Mouse (Mus musculus): Measurements from ENCODE around the gene Mgat4b. TPM values are rescaled to one million over a fixed set of nuclear protein-coding genes. Genes with fewer than 3 reads are reported as not detected.
"Not testable (repeated sequence)": the region's sequence is repeated elsewhere in the genome, so short reads cannot be mapped to it uniquely, and the experiment has no call there.

Mgat4b gene
- total RNA-seq (2021) = 10 to 100 TPM; 35.7 to 35.8 TPM
- long read RNA-seq, experiment 1, transcript Mgat4b-201 (15 exons, 2,429 nt) = major isoform, 22 of 32 reads
- long read RNA-seq, experiment 1, partial matches to known transcripts = 4 of 32 reads
- long read RNA-seq, experiment 1, other reads (novel, unspliced or antisense) = 6 of 32 reads
- long read RNA-seq, experiment 2, transcript Mgat4b-201 (15 exons, 2,429 nt) = major isoform, 34 of 44 reads
- long read RNA-seq, experiment 2, partial matches to known transcripts = 6 of 44 reads
- long read RNA-seq, experiment 2, other reads (novel, unspliced or antisense) = 4 of 44 reads

GRCm38 (mm10) chr11:50210505-50211151 lies at the start of gene Mgat4b, which contains the start of gene Sqstm1:
Gene Mgat4b (plus strand): TSS chr11:50210890.
Gene Sqstm1 (minus strand): TSS chr11:50210827.
- DNase-seq = peak; percentile 77 to 88
- intact Hi-C loops (cut with DNase I) = loop anchor here (2.0 kb wide), 1 partner anchor 14 kb away; no protein-coding TSS in a partner anchor

- DNase-seq = peak; percentile 34 to 61
Measured at GRCm38 (mm10) chr11:50161578-50162304, 48.9 kb upstream of the Mgat4b start.

GRCm38 (mm10) chr11:50162338-50163050 lies 48.2 kb upstream of the Mgat4b start:
- peak in 1 of 2 experiments; percentile 11 for DNase-seq
- intact Hi-C loops (cut with DNase I) = loop anchor here (2.0 kb wide), 1 partner anchor 64 kb away; no protein-coding TSS in a partner anchor

More at GRCm38 (mm10) chr11:50161578-50162304, 48.9 kb upstream of the Mgat4b start:
- intact Hi-C loops (cut with DNase I) = loop anchor here (2.0 kb wide), 1 partner anchor 65 kb away; no protein-coding TSS in a partner anchor

- DNase-seq = no peak
Measured at GRCm38 (mm10) chr11:50168352-50168751, 42.3 kb upstream of the Mgat4b start.

GRCm38 (mm10) chr11:50174111-50174729 lies 36.5 kb upstream of the Mgat4b start, which contains the start of gene Mrnip:
Gene Mrnip (plus strand): TSS chr11:50174444.
- intact Hi-C loops (cut with DNase I) = loop anchor here (5.0 kb wide), 1 partner anchor 198 kb away; no protein-coding TSS in a partner anchor
- DNase-seq = not testable (repeated sequence)

More at GRCm38 (mm10) chr11:50168352-50168751, 42.3 kb upstream of the Mgat4b start:
- intact Hi-C loops (cut with DNase I) = no loop called here

- DNase-seq = peak; percentile 95 to 98
- intact Hi-C loops (cut with DNase I) = loop anchor here (5.0 kb wide), 1 partner anchor 198 kb away; no protein-coding TSS in a partner anchor
Measured at GRCm38 (mm10) chr11:50174730-50175187, 35.9 kb upstream of the Mgat4b start.

GRCm38 (mm10) chr11:50176351-50176750 lies 34.3 kb upstream of the Mgat4b start:
- intact Hi-C loops (cut with DNase I) = no loop called here
- no peak for DNase-seq

GRCm38 (mm10) chr11:50177111-50177510 lies 33.6 kb upstream of the Mgat4b start:
- intact Hi-C loops (cut with DNase I) = no loop called here
- no peak for DNase-seq

- DNase-seq = no peak
- intact Hi-C loops (cut with DNase I) = no loop called here
Measured at GRCm38 (mm10) chr11:50178532-50179488, 31.9 kb upstream of the Mgat4b start.

GRCm38 (mm10) chr11:50180478-50181231 lies 30.0 kb upstream of the Mgat4b start:
- intact Hi-C loops (cut with DNase I) = no loop called here
- DNase-seq = no peak

GRCm38 (mm10) chr11:50182702-50183101 lies 28.0 kb upstream of the Mgat4b start:
- intact Hi-C loops (cut with DNase I) = no loop called here
- DNase-seq = no peak

GRCm38 (mm10) chr11:50184788-50185187 lies 25.9 kb upstream of the Mgat4b start:
- intact Hi-C loops (cut with DNase I) = no loop called here
- DNase-seq = no peak

GRCm38 (mm10) chr11:50188682-50189081 lies 22.0 kb upstream of the Mgat4b start:
- intact Hi-C loops (cut with DNase I) = no loop called here
- no peak for DNase-seq

GRCm38 (mm10) chr11:50190362-50190761 lies 20.3 kb upstream of the Mgat4b start:
- DNase-seq = no peak
- intact Hi-C loops (cut with DNase I) = no loop called here

- DNase-seq = no peak
- intact Hi-C loops (cut with DNase I) = no loop called here
Measured at GRCm38 (mm10) chr11:50192278-50192677, 18.4 kb upstream of the Mgat4b start.

GRCm38 (mm10) chr11:50194070-50194469 lies 16.6 kb upstream of the Mgat4b start:
- no peak for DNase-seq
- intact Hi-C loops (cut with DNase I) = no loop called here

GRCm38 (mm10) chr11:50194793-50195192 lies 15.9 kb upstream of the Mgat4b start:
- intact Hi-C loops (cut with DNase I) = no loop called here
- DNase-seq = no peak

- intact Hi-C loops (cut with DNase I) = no loop called here
- no peak for DNase-seq
Measured at GRCm38 (mm10) chr11:50197500-50197899, 13.2 kb upstream of the Mgat4b start.
